Mouse (Mus musculus) left cerebral cortex, adult 2 months (tissue): ENCODE measurements at regions not wholly inside any gene's neighbourhood (a gene's known extent, or its start where the extent isn't known, plus 50 kb on each side); places are given as distances from the start of the nearest gene placed in this dataset.

Experiments
- DNase-seq, 2 experiments: peaks; one replicate each; pipeline ENCODE4 v3.0.0; 2021 to 2022; ENCODE audit warnings: low spot score in 2 of 2, mixed read lengths in 1 of 2; ENCODE audit errors: extremely low spot score in 1 of 2
- H3K27ac ChIP-seq: fragments of 200-600 bp; 2 replicates; pipeline ENCODE4 v1.8.1; 2022
- H3K4me3 ChIP-seq: fragments of 200-600 bp; 2 replicates; pipeline ENCODE4 v1.8.1; 2022
- CTCF ChIP-seq: fragments of 200-600 bp; IDR thresholded peaks from 2 replicates; pipeline ENCODE4 v1.8.1; 2022; ENCODE audit warnings: antibody characterized with exemption, mild to moderate bottlenecking, moderate library complexity
- intact Hi-C: fragments of 180-260 bp; cut with DNase I; formaldehyde crosslinking; loops from one replicate; pipeline ENCODE4 v1.15.1; 2025

GRCm38 (mm10) chr11:12837920-12838319 lies 373.2 kb upstream of the Cobl start:
- intact Hi-C loops = no loop called here
- no peak for DNase-seq
- Histone ChIP-seq H3K27ac (peak overlapping the region; percentile 85), H3K4me3 (no peak overlapping the region)
- peak; percentile 38 for TF ChIP-seq CTCF

GRCm38 (mm10) chr11:12837387-12837786 lies 372.6 kb upstream of the Cobl start:
- intact Hi-C loops = no loop called here
- Histone ChIP-seq H3K27ac (peak overlapping the region; percentile 85), H3K4me3 (no peak overlapping the region)
- DNase-seq = no peak
- TF ChIP-seq CTCF = no peak

- no peak for DNase-seq
- intact Hi-C loops = no loop called here
These were observed 371.6 kb upstream of the Cobl start for GRCm38 (mm10) chr11:12836387-12836786.

GRCm38 (mm10) chr11:12812021-12812420 lies 347.3 kb upstream of the Cobl start:
- DNase-seq = no peak
- H3K27ac ChIP-seq = no peak overlapping the region
- no peak overlapping the region for H3K4me3 ChIP-seq
- intact Hi-C loops = loop anchor here (5.0 kb wide), 1 partner anchor 70 kb away; no protein-coding TSS in a partner anchor
- no peak for TF ChIP-seq CTCF

More at GRCm38 (mm10) chr11:12836387-12836786, 371.6 kb upstream of the Cobl start:
- H3K27ac ChIP-seq = peak overlapping the region; percentile 85
- no peak overlapping the region for H3K4me3 ChIP-seq
- TF ChIP-seq CTCF = no peak

GRCm38 (mm10) chr11:12810949-12811881 lies 346.5 kb upstream of the Cobl start:
- peak; percentile 79 for TF ChIP-seq CTCF
- H3K4me3 ChIP-seq = no peak overlapping the region
- H3K27ac ChIP-seq = peak overlapping the region; percentile 60; the same call in 1 of the 2 replicates
- peak; percentile 76 to 80 for DNase-seq
- intact Hi-C loops = loop anchor here (5.0 kb wide), 1 partner anchor 69 kb away; no protein-coding TSS in a partner anchor
